Mouse (Mus musculus) stomach, postnatal 0 days (tissue): Measurements from ENCODE around the gene Psip1. TPM values are rescaled to one million over a fixed set of nuclear protein-coding genes. Genes with fewer than 3 reads are reported as not detected.
A peak's percentile ranks its signal among the peaks of the same experiment; 100 is the strongest.

Experiments
- ATAC-seq: fragments of 200-750 bp; cut with Nextera tagmentation; 2 replicates; pipeline ENCODE4 v1.8.0; 2017; ENCODE audit not compliant: low FRiP score, low TSS enrichment
- DNase-seq: peaks from one replicate; pipeline ENCODE4 v3.0.0-alpha.2; 2016; ENCODE audit warnings: low spot score
- H3K27ac ChIP-seq: fragments of 300-500 bp; sonication (generic); replicated peaks from 2 replicates; pipeline ENCODE4 v1.5.1; 2014; ENCODE audit warnings: mild to moderate bottlenecking, control low read depth
- H3K27me3 ChIP-seq: fragments of 300-500 bp; sonication (generic); 2 replicates; pipeline ENCODE4 v1.6.1; 2014; ENCODE audit warnings: low read length; ENCODE audit not compliant: control insufficient read depth, insufficient read depth
- H3K36me3 ChIP-seq: fragments of 300-500 bp; sonication (generic); 2 replicates; pipeline ENCODE4 v1.6.1; 2014; ENCODE audit warnings: low read length, mixed read lengths; ENCODE audit not compliant: control insufficient read depth, insufficient read depth
- H3K4me1 ChIP-seq: fragments of 300-500 bp; sonication (generic); replicated peaks from 2 replicates; pipeline ENCODE4 v1.6.1; 2014; ENCODE audit warnings: antibody characterized with exemption; ENCODE audit not compliant: control insufficient read depth, insufficient read depth
- H3K4me2 ChIP-seq: fragments of 300-500 bp; sonication (generic); replicated peaks from 2 replicates; pipeline ENCODE4 v1.6.1; 2014; ENCODE audit warnings: low read depth, mild to moderate bottlenecking, control low read depth, moderate library complexity
- H3K4me3 ChIP-seq: fragments of 300-500 bp; sonication (generic); 2 replicates; pipeline ENCODE4 v1.5.1; 2014; ENCODE audit warnings: low read depth, low read length, control low read depth
- H3K9ac ChIP-seq: fragments of 300-500 bp; sonication (generic); 2 replicates; pipeline ENCODE4 v1.6.1; 2014; ENCODE audit warnings: mild to moderate bottlenecking, low read length, control low read depth, mixed read lengths
- H3K9me3 ChIP-seq: fragments of 300-500 bp; sonication (generic); 2 replicates; pipeline ENCODE4 v1.6.1; 2016; ENCODE audit warnings: low read length; ENCODE audit not compliant: control insufficient read depth
- CTCF ChIP-seq: IDR thresholded peaks from 2 replicates; pipeline ENCODE4 v1.5.1; 2016; ENCODE audit warnings: antibody characterized with exemption, low read depth, mild to moderate bottlenecking, moderate library complexity
- EP300 ChIP-seq: optimal IDR thresholded peaks from 2 replicates; pipeline ENCODE3; 2016; ENCODE audit warnings: antibody characterized with exemption
- WGBS: fragments of 180-500 bp; shearing (Covaris S2); extraction: QIAGEN DNeasy Blood & Tissue Kit; methylation state at CpG from one replicate; pipeline ENCODE4 v1.1.7; 2014; 5-methylcytosine and 5-hydroxymethylcytosine counted together
- polyA plus RNA-seq: library from polyadenylated mRNA; unstranded; fragments of >200 nt; fragmentation: Nextera tagmentation; extraction: Ambion mirVana; gene quantifications from 2 replicates; pipeline ENCODE4 v1.2.1, GENCODE M21; 2015

Gene Psip1
- polyA plus RNA-seq, 1 experiment from 2014 or later = 36.5 TPM

- ATAC-seq (no peak), DNase-seq (no peak)
- no peak overlapping the region for H3K27ac ChIP-seq
- no peak overlapping the region for H3K9ac ChIP-seq
- no peak overlapping the region for H3K4me2 ChIP-seq
- no peaks in the 10 kb centered on the region for H3K4me1 ChIP-seq
- H3K4me3 ChIP-seq = no peak overlapping the region
- H3K9me3 ChIP-seq = no peaks in the 10 kb centered on the region
- WGBS = over 99% methylated on average over 4 of the region's 4 CpGs
- H3K27me3 ChIP-seq = no peaks in the 10 kb centered on the region
- 0 out of 2 replicates have a peak, but pooled peaks cover 12% of the 10 kb centered on the region for H3K36me3 ChIP-seq
- TF ChIP-seq CTCF (no peak), EP300 (no peak)
Measured at GRCm38 (mm10) chr4:83425119-83425518, 61.1 kb downstream of the Psip1 start.

- peaks cover 1% of the 10 kb centered on the region for H3K4me1 ChIP-seq
- H3K9me3 ChIP-seq = no peaks in the 10 kb centered on the region
- no peak overlapping the region for H3K27ac ChIP-seq
- H3K4me2 ChIP-seq = no peak overlapping the region
- no peak for TF ChIP-seq EP300
- H3K27me3 ChIP-seq = no peaks in the 10 kb centered on the region
- H3K4me3 ChIP-seq = no peak overlapping the region
- H3K9ac ChIP-seq = no peak overlapping the region
- DNase-seq (no peak), ATAC-seq (no peak)
- H3K36me3 ChIP-seq = 0 out of 2 replicates have a peak, but pooled peaks cover 9% of the 10 kb centered on the region
- WGBS = 93% methylated on average over 6 of the region's 6 CpGs
Measured at GRCm38 (mm10) chr4:83423641-83424040, 62.6 kb downstream of the Psip1 start.

- DNase-seq (no peak), ATAC-seq (no peak)
- no peak overlapping the region for H3K27ac ChIP-seq
- H3K27me3 ChIP-seq = no peaks in the 10 kb centered on the region
- peak overlapping the region; percentile 72 for H3K4me3 ChIP-seq
- 52% methylated on average over 2 of the region's 2 CpGs for WGBS
- no peaks in the 10 kb centered on the region for H3K36me3 ChIP-seq
- H3K9ac ChIP-seq = no peak overlapping the region
- peaks cover 3% of the 10 kb centered on the region for H3K4me1 ChIP-seq
- no peak for TF ChIP-seq EP300
- TF ChIP-seq CTCF = no peak
- peak overlapping the region; percentile 68 for H3K4me2 ChIP-seq
- H3K9me3 ChIP-seq = no peaks in the 10 kb centered on the region
Measured at GRCm38 (mm10) chr4:83418781-83419180, 67.5 kb downstream of the Psip1 start.

- Histone ChIP-seq H3K36me3 (no peaks in the 10 kb centered on the region), H3K4me3 (peak overlapping the region; percentile 72), H3K4me2 (peak overlapping the region; percentile 68), H3K9ac (peak overlapping the region; percentile 78), H3K27ac (peak overlapping the region; percentile 56), H3K4me1 (peaks cover 3% of the 10 kb centered on the region), H3K27me3 (no peaks in the 10 kb centered on the region), H3K9me3 (no peaks in the 10 kb centered on the region)
- no peak for TF ChIP-seq EP300
- TF ChIP-seq CTCF = no peak
- DNase-seq (no peak), ATAC-seq (peak; percentile 63; the same call in 1 of the 2 replicates)
- under 1% methylated on average over 30 of the region's 30 CpGs for WGBS
Measured at GRCm38 (mm10) chr4:83417820-83418186, 68.5 kb downstream of the Psip1 start.

GRCm38 (mm10) chr4:83417160-83417819, 69.0 kb downstream of the Psip1 start, which contains the start of gene Snapc3:
Gene Snapc3, plus strand, starts transcription at chr4:83417724.
- peak; percentile 98 for DNase-seq
- under 1% methylated on average over 41 of the region's 41 CpGs for WGBS
- Histone ChIP-seq H3K27ac (peak within 1 kb of the TSS; percentile 84), H3K27me3 (no peaks in the 10 kb centered on the region), H3K9me3 (no peaks in the 10 kb centered on the region), H3K4me3 (peak within 1 kb of the TSS; percentile 72), H3K36me3 (no peaks in the 10 kb centered on the region), H3K9ac (peak within 1 kb of the TSS; percentile 78), H3K4me2 (peak within 1 kb of the TSS; percentile 68), H3K4me1 (peaks cover 3% of the 10 kb centered on the region)
- peak; percentile 31; the same call in 1 of the 2 replicates for TF ChIP-seq CTCF
- TF ChIP-seq EP300 = no peak
- ATAC-seq = peak; percentile 100

GRCm38 (mm10) chr4:83414241-83414824, 71.9 kb downstream of the Psip1 start:
- Histone ChIP-seq H3K27me3 (no peaks in the 10 kb centered on the region), H3K4me1 (peaks cover 3% of the 10 kb centered on the region), H3K9me3 (no peaks in the 10 kb centered on the region), H3K36me3 (no peaks in the 10 kb centered on the region), H3K4me3 (no peak overlapping the region), H3K27ac (no peak overlapping the region), H3K9ac (no peak overlapping the region), H3K4me2 (no peak overlapping the region)
- no peak for DNase-seq
- ATAC-seq = no peak
- WGBS = 81% methylated on average over 5 of the region's 5 CpGs
- TF ChIP-seq EP300 = no peak
- TF ChIP-seq CTCF = no peak
